Mouse (Mus musculus) lung, postnatal 0 days (tissue): ENCODE results near the gene Slc5a4a.

ENCODE experiments used
- CTCF ChIP-seq: IDR thresholded peaks from 2 replicates; pipeline ENCODE4 v1.5.1; 2016; ENCODE audit warnings: antibody characterized with exemption, mild to moderate bottlenecking
- EP300 ChIP-seq: IDR thresholded peaks from 2 replicates; pipeline ENCODE4 v1.6.1; 2016; ENCODE audit warnings: antibody characterized with exemption, mild to moderate bottlenecking, control low read depth

GRCm38 (mm10) chr10:76201416-76201815, 54.2 kb downstream of the Slc5a4a start:
- TF ChIP-seq EP300 (no peak), CTCF (no peak)
